Mouse (Mus musculus) testis, adult 2 months (tissue): ENCODE measurements around the gene Abtb2. TPM values are rescaled to one million over a fixed set of nuclear protein-coding genes. Genes with fewer than 3 reads are reported as not detected.

Experiments used
- H3K27ac ChIP-seq: fragments of 200-500 bp; 2 replicates; pipeline ENCODE4 v1.5.1; 2012; ENCODE audit warnings: low read depth, low read length; ENCODE audit not compliant: control insufficient read depth, insufficient read depth
- H3K27me3 ChIP-seq: fragments of 200-500 bp; 2 replicates; pipeline ENCODE4 v1.6.1; 2012; ENCODE audit warnings: mild to moderate bottlenecking, low read length, moderate library complexity; ENCODE audit not compliant: control insufficient read depth, insufficient read depth
- H3K36me3 ChIP-seq: fragments of 200-500 bp; 2 replicates; pipeline ENCODE4 v1.6.1; 2012; ENCODE audit warnings: mild to moderate bottlenecking, low read length; ENCODE audit not compliant: control insufficient read depth, insufficient read depth
- H3K4me1 ChIP-seq: fragments of 200-500 bp; 2 replicates; pipeline ENCODE4 v1.6.1; 2012; ENCODE audit warnings: low read length; ENCODE audit not compliant: control insufficient read depth, insufficient read depth
- H3K4me3 ChIP-seq: fragments of 200-500 bp; 2 replicates; pipeline ENCODE4 v1.5.1; 2012; ENCODE audit warnings: low read depth, mild to moderate bottlenecking, low read length, moderate library complexity, mixed read lengths; ENCODE audit not compliant: control insufficient read depth
- CTCF ChIP-seq: fragments of 200-500 bp; IDR thresholded peaks from 2 replicates; pipeline ENCODE4 v1.5.1; 2012; ENCODE audit warnings: low read depth, mild to moderate bottlenecking, inconsistent platforms, low read length, moderate library complexity; ENCODE audit not compliant: control insufficient read depth, insufficient read depth, insufficient replicate concordance
- POLR2A ChIP-seq: fragments of 200-500 bp; IDR thresholded peaks from 2 replicates; pipeline ENCODE4 v1.6.1; 2012; ENCODE audit warnings: low read depth, mild to moderate bottlenecking, inconsistent platforms, low read length, moderate library complexity; ENCODE audit not compliant: control insufficient read depth
- polyA plus RNA-seq: library from polyadenylated mRNA; depleted of rRNA; stranded (reverse); fragments of >200 nt; gene quantifications from 2 replicates; pipeline ENCODE4 v1.2.3, GENCODE M21; 2012

The Abtb2 gene
- polyA plus RNA-seq, 1 experiment, result 9.0 TPM

DNA sequence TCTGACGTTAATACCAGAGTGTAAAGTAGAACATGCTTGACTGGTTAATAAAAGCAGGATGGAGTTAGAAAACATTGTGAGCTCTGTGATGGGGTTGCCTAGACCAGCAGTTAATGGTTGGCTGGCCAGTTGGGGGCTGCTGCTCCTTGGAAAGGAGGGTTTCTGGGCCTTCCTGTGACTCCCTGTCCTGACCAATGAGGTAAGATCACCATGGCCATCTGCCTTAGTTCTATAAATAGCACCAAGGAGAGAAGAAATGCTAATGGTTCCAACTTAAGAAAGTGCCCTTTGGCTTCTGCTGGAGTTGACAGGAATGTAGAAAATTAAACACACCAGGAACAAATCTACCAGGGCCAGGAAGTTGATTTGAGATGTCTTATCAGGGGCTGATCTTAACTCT, 42.8 kb downstream of the Abtb2 start:
- Histone ChIP-seq H3K27ac (no peak overlapping the region), H3K36me3 (no peaks in the 10 kb centered on the region), H3K27me3 (no peaks in the 10 kb centered on the region), H3K4me1 (no peaks in the 10 kb centered on the region), H3K4me3 (no peak overlapping the region)
- TF ChIP-seq CTCF (no peak), POLR2A (no peak)

DNA sequence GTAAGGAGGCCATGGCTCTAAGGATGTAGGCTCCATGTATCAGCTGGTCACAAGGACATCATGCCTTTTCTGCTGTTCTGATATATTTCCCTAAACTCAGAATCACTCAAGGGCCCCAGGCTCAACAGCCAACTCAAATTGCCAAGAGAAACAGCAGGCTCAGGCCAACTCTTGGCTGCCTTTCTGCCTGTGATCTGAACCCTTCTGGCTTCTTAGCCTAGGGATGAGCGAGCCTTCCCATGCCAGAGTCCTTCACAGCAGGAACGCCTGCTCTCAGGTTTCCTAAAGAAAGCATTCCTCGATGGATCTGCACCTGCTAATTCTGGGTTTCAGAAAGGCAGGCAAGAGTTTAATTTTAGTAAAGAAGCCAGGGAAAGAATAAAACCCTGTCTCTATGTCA, 43.4 kb downstream of the Abtb2 start:
- Histone ChIP-seq H3K27me3 (no peaks in the 10 kb centered on the region), H3K27ac (no peak overlapping the region), H3K36me3 (no peaks in the 10 kb centered on the region), H3K4me1 (no peaks in the 10 kb centered on the region), H3K4me3 (no peak overlapping the region)
- TF ChIP-seq POLR2A, result no peak
- no peak for TF ChIP-seq CTCF

DNA sequence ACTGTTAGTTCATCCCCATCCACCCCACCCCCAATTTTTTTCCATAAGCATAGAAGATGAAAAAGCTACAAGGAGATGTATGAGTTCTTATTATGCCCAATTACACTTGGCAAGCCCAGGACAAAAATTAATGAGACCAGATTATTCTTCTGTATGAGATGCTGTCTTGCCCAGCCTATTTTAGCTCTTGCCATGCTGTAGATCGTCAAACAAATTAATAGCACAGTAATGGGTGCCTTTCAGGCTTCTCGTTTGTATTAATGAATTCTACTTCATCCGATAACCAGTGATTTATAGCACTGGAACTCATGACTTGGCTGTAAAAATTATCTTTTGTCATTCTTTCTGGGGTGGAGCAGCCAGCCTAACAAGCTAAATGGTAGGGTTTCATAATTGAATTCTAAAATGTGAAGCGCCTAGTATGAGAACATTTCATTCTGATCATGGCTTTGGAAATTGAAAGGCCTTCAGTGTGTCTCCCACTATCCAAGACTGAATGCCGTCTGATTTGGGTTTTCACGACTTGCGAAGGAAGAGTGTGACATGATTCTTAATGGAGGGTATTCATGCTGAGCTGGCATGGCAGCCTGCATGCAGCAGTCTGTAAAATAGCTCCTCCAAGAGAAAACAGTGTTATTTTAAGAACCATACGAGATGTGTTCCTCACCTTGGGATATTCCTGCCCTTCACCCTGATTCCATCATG, 44.9 kb downstream of the Abtb2 start:
- Histone ChIP-seq H3K27ac (no peak overlapping the region), H3K4me3 (no peak overlapping the region), H3K36me3 (no peaks in the 10 kb centered on the region), H3K4me1 (no peaks in the 10 kb centered on the region), H3K27me3 (no peaks in the 10 kb centered on the region)
- no peak for TF ChIP-seq POLR2A
- no peak for TF ChIP-seq CTCF

DNA sequence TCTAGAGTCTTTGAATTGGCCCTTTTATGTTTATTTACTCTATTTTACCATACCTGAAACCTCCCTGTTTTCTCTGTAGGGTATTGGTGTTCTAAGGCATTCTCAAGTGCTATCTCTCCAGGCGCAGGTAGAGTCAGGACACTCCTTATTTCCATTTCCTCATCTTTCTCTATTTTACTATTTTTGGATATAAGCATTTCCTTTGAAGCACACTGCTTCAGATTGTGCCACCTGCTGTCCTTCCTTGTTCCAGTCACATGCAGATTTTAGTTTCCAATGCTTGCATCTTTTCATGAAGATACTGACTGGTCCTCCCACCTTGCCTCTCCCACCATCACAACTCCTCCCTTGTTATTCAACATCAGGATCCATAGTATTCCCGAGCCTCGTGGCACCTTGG, 47.8 kb downstream of the Abtb2 start:
- TF ChIP-seq POLR2A (no peak), CTCF (no peak)
- H3K4me3 ChIP-seq, result no peak overlapping the region
- H3K4me1 ChIP-seq, result no peaks in the 10 kb centered on the region
- no peaks in the 10 kb centered on the region for H3K27me3 ChIP-seq
- H3K36me3 ChIP-seq, result no peaks in the 10 kb centered on the region
- H3K27ac ChIP-seq, result no peak overlapping the region

DNA sequence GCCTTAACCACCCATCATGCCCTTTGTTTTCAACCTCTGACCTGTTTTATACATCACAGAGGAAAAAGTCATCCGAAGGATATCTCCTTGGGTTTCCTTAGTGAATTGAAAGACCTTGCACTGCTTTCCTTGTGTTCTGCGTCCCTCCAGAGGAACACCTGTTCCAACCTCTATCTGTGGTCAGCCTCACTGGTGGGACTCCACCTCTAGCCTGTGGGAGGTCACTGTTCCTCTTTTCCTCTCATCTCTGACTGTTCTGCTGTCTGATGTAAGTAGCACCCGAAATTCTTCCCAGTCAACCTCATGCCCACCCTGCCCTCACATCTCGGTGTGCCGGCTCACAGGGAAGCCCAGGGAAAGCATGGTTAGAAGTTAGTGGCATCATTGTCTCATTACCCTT, 48.9 kb downstream of the Abtb2 start:
- no peaks in the 10 kb centered on the region for H3K27me3 ChIP-seq
- no peak for TF ChIP-seq POLR2A
- TF ChIP-seq CTCF, result no peak

DNA sequence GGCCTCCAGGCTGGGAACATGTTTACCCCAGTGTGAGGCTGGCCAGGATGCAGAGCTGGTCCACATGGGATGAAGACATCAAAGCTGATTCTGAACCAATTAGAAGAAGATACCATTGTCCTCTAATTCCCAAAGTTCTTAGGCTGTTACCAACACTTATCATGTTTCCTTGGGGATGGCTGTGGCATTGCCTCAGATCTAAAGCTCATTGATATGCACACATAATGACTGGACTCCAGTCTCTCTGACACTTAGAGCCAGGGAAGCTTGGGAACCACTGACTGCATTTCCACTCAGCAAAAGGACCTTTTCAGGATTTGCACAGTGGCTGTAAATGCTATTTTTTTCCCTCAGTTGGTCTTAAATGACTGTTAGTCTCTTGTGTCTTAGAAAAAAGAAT, 52.3 kb downstream of the Abtb2 start:
- Histone ChIP-seq H3K4me3 (no peak overlapping the region), H3K36me3 (no peaks in the 10 kb centered on the region), H3K27ac (no peak overlapping the region), H3K4me1 (no peaks in the 10 kb centered on the region), H3K27me3 (no peaks in the 10 kb centered on the region)
- TF ChIP-seq CTCF (no peak), POLR2A (no peak)

More for the DNA sequence above, 48.9 kb downstream of the Abtb2 start:
- H3K4me3 ChIP-seq, result no peak overlapping the region
- no peaks in the 10 kb centered on the region for H3K4me1 ChIP-seq
- no peaks in the 10 kb centered on the region for H3K36me3 ChIP-seq
- no peak overlapping the region for H3K27ac ChIP-seq

DNA sequence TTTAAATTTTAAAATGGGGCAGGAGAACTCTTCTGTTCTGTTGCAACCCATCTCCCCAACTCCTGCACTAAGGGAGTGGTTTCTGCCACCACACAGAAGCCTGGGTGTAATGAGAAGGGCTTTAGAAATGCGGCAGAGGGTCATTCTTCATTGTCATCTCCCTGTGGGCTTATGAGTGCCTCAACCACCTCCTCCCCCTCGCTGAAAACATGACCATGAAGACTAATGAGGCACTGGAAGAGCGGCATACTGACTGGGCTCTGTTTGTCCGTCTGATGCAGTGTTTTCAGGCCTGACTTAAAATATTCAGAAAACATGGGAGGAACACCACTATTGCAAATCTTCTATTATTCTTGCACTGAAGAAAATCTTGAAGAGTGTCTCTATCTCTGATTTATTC, 56.8 kb downstream of the Abtb2 start:
- no peak overlapping the region for H3K27ac ChIP-seq
- no peaks in the 10 kb centered on the region for H3K27me3 ChIP-seq
- no peak overlapping the region for H3K4me3 ChIP-seq
- TF ChIP-seq POLR2A, result no peak
- no peak for TF ChIP-seq CTCF
- H3K4me1 ChIP-seq, result no peaks in the 10 kb centered on the region; the same call in 1 of the 2 replicates
- H3K36me3 ChIP-seq, result no peaks in the 10 kb centered on the region
